Mouse (Mus musculus): ENCODE data around the gene Kif6. TPM values are rescaled to one million over a fixed set of nuclear protein-coding genes. Genes with fewer than 3 reads are reported as not detected.
A peak's percentile ranks its signal among the peaks of the same experiment; 100 is the strongest.

Kif6 gene
- polyA plus RNA-seq, 1 experiment: not detected

- no peak overlapping the region for H3K27ac ChIP-seq (ENCODE audit: control insufficient read depth, insufficient read depth, low read depth, low read length, poor library complexity)
- no peak overlapping the region for H3K4me3 ChIP-seq (replicated peaks; ENCODE audit: control insufficient read depth, low read depth, low read length)
- no peak for TF ChIP-seq POLR2A (IDR thresholded peaks at IDR 0.05; ENCODE audit: borderline replicate concordance, control insufficient read depth, low read depth, low read length)
- TF ChIP-seq CTCF (IDR thresholded peaks at IDR 0.05; ENCODE audit: control insufficient read depth, insufficient read depth, low read length): no peak
- 73% methylated on average over 6 of the region's 6 CpGs for WGBS
- no peaks in the 10 kb centered on the region; the same call in 1 of the 2 replicates for H3K4me1 ChIP-seq (ENCODE audit: control insufficient read depth, insufficient read depth, low read length)
Measured at GRCm38 (mm10) chr17:49892390-49892789, 277.5 kb downstream of the Kif6 start.

DNA sequence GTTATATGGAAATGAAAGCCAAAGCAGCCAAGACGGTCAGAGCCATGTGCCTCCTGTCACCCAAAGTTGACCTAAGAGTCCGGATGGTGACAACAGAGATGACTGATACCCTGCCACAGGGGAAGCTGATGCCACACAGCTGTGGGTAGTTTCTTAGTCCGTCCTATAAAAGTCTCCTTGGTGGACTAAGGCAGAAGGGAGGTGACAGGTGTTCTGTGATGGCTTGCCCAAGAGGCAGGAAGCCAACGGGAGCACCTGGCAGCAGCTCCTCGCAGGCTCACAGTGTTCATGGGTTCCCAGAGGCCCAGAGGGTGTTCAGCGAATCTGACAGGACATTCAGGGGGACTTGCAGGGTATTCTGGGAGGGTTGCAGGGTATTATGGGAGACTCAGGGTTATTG lies 279.5 kb downstream of the Kif6 start:
- 66% methylated on average over 6 of the region's 6 CpGs for WGBS
- no peak overlapping the region for H3K27ac ChIP-seq (ENCODE audit: control insufficient read depth, insufficient read depth, low read depth, low read length, poor library complexity)
- TF ChIP-seq CTCF (IDR thresholded peaks at IDR 0.05; ENCODE audit: control insufficient read depth, insufficient read depth, low read length): no peak
- no peak for TF ChIP-seq POLR2A (IDR thresholded peaks at IDR 0.05; ENCODE audit: borderline replicate concordance, control insufficient read depth, low read depth, low read length)
- no peak overlapping the region for H3K4me3 ChIP-seq (replicated peaks; ENCODE audit: control insufficient read depth, low read depth, low read length)
- no peaks in the 10 kb centered on the region; the same call in 1 of the 2 replicates for H3K4me1 ChIP-seq (ENCODE audit: control insufficient read depth, insufficient read depth, low read length)

GRCm38 (mm10) chr17:49898849-49899331 lies 284.0 kb downstream of the Kif6 start:
- H3K4me1 ChIP-seq (ENCODE audit: control insufficient read depth, insufficient read depth, low read length): no peaks in the 10 kb centered on the region
- no peak overlapping the region for H3K4me3 ChIP-seq (replicated peaks; ENCODE audit: control insufficient read depth, low read depth, low read length)
- no peak for TF ChIP-seq POLR2A (IDR thresholded peaks at IDR 0.05; ENCODE audit: borderline replicate concordance, control insufficient read depth, low read depth, low read length)
- TF ChIP-seq CTCF (IDR thresholded peaks at IDR 0.05; ENCODE audit: control insufficient read depth, insufficient read depth, low read length): peak; percentile 84
- H3K27ac ChIP-seq (ENCODE audit: control insufficient read depth, insufficient read depth, low read depth, low read length, poor library complexity): no peak overlapping the region
- WGBS: 15% methylated on average over 7 of the region's 7 CpGs

DNA sequence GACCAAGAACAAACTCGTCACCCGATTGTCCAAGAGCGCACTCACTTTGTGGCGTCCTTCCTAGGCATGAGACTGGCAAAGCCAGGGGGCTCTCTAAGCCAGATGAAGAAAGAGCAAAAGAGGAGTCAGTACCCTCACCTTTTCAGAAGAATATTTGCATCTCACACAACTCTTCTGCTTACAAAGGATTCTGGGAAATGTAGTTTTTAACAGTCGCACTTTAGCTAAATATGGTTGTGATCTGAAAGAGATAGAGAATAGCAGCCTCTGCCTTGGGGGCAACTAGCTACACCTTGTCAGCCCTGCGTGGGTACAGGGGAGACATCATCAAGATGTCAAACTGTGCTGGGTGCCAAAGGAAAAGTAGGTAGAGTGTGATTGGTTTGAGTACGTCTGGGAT lies 287.7 kb downstream of the Kif6 start:
- Histone ChIP-seq H3K4me1 (ENCODE audit: control insufficient read depth, insufficient read depth, low read length) (no peaks in the 10 kb centered on the region), H3K4me3 (replicated peaks; ENCODE audit: control insufficient read depth, low read depth, low read length) (no peak overlapping the region), H3K27ac (ENCODE audit: control insufficient read depth, insufficient read depth, low read depth, low read length, poor library complexity) (no peak overlapping the region)
- TF ChIP-seq POLR2A (IDR thresholded peaks at IDR 0.05; ENCODE audit: borderline replicate concordance, control insufficient read depth, low read depth, low read length) (no peak), CTCF (IDR thresholded peaks at IDR 0.05; ENCODE audit: control insufficient read depth, insufficient read depth, low read length) (no peak)
- 83% methylated on average over 7 of the region's 7 CpGs for WGBS

DNA sequence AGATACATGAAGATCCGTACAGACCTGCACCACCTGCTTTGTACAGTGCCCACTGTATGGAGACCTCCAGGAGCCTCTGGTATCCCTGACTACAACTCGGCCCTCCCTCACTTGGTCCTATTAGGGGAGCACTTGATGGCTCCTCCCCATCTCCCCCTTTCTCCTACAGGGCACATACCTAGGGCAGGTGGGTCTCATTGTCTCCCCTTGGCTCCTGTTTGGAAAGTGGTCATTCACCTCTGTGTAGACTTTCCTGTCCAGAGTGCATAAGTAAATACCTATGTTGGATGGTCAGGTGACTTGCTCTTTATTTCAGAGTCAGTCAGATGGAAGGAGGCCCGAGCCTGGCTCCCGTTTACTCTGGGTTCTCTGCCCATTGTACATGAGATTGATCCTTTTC lies 308.5 kb downstream of the Kif6 start:
- Histone ChIP-seq H3K4me1 (ENCODE audit: control insufficient read depth, insufficient read depth, low read length) (no peaks in the 10 kb centered on the region), H3K27ac (ENCODE audit: control insufficient read depth, insufficient read depth, low read depth, low read length, poor library complexity) (no peak overlapping the region), H3K4me3 (replicated peaks; ENCODE audit: control insufficient read depth, low read depth, low read length) (no peak overlapping the region)
- TF ChIP-seq POLR2A (IDR thresholded peaks at IDR 0.05; ENCODE audit: borderline replicate concordance, control insufficient read depth, low read depth, low read length) (no peak), CTCF (IDR thresholded peaks at IDR 0.05; ENCODE audit: control insufficient read depth, insufficient read depth, low read length) (no peak)
- 75% methylated on average over 4 of the region's 4 CpGs for WGBS

- TF ChIP-seq CTCF (IDR thresholded peaks at IDR 0.05; ENCODE audit: control insufficient read depth, insufficient read depth, low read length) (no peak), POLR2A (IDR thresholded peaks at IDR 0.05; ENCODE audit: borderline replicate concordance, control insufficient read depth, low read depth, low read length) (no peak)
- H3K27ac ChIP-seq (ENCODE audit: control insufficient read depth, insufficient read depth, low read depth, low read length, poor library complexity): no peak overlapping the region
- no peaks in the 10 kb centered on the region for H3K4me1 ChIP-seq (ENCODE audit: control insufficient read depth, insufficient read depth, low read length)
- 51% methylated on average over 2 of the region's 2 CpGs for WGBS
- H3K4me3 ChIP-seq (replicated peaks; ENCODE audit: control insufficient read depth, low read depth, low read length): no peak overlapping the region
Measured at GRCm38 (mm10) chr17:49927611-49928010, 312.7 kb downstream of the Kif6 start.

DNA sequence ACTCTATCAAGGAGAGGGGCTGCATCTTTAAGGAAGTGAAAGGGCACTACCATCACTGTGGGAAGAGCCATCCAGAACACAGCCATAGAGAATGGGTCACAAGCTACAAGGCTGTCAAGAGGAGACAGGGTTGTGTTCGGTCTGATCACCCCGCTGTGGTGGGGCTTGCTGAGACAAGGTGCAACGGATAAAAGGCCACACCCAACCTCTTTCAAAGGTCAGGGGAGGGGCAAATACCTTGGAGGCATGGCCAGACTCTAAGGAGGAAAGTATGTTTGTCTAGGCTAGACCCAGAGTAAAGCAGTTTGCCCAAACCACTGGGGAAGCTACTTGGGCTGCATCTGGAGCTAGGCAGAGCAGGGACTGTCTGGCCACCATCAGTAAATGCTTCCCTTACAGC lies 318.9 kb downstream of the Kif6 start:
- 70% methylated on average over 3 of the region's 3 CpGs for WGBS
- no peak for TF ChIP-seq POLR2A (IDR thresholded peaks at IDR 0.05; ENCODE audit: borderline replicate concordance, control insufficient read depth, low read depth, low read length)
- TF ChIP-seq CTCF (IDR thresholded peaks at IDR 0.05; ENCODE audit: control insufficient read depth, insufficient read depth, low read length): no peak
- H3K4me1 ChIP-seq (ENCODE audit: control insufficient read depth, insufficient read depth, low read length): no peaks in the 10 kb centered on the region

DNA sequence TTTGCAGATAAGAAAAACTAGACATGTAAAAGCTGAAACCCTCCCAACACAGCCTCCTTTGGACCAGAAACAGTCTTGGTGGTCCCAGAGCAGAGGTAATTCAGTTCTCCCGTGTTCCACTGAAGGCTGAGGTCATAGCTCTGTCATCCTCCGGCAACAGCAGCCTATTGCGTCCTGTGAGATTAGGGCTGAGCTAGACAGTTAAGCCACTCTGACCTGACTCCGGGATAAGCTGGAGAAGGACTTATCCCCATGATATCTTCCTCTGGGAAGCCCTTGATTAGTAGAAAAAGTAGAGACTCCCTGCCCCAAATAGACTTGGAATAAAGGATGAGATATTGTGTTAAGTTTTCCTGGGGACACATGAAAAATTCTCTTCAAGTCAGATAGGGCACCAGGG lies 319.6 kb downstream of the Kif6 start:
- no peak overlapping the region for H3K27ac ChIP-seq (ENCODE audit: control insufficient read depth, insufficient read depth, low read depth, low read length, poor library complexity)
- no peak overlapping the region for H3K4me3 ChIP-seq (replicated peaks; ENCODE audit: control insufficient read depth, low read depth, low read length)
- TF ChIP-seq POLR2A (IDR thresholded peaks at IDR 0.05; ENCODE audit: borderline replicate concordance, control insufficient read depth, low read depth, low read length) (no peak), CTCF (IDR thresholded peaks at IDR 0.05; ENCODE audit: control insufficient read depth, insufficient read depth, low read length) (no peak)
- 71% methylated on average over 4 of the region's 4 CpGs for WGBS
- H3K4me1 ChIP-seq (ENCODE audit: control insufficient read depth, insufficient read depth, low read length): no peaks in the 10 kb centered on the region

More for the DNA sequence above, 318.9 kb downstream of the Kif6 start:
- Histone ChIP-seq H3K4me3 (replicated peaks; ENCODE audit: control insufficient read depth, low read depth, low read length) (no peak overlapping the region), H3K27ac (ENCODE audit: control insufficient read depth, insufficient read depth, low read depth, low read length, poor library complexity) (no peak overlapping the region)

All from bone marrow, adult 2 months (tissue).